In the genomic region with DNA sequence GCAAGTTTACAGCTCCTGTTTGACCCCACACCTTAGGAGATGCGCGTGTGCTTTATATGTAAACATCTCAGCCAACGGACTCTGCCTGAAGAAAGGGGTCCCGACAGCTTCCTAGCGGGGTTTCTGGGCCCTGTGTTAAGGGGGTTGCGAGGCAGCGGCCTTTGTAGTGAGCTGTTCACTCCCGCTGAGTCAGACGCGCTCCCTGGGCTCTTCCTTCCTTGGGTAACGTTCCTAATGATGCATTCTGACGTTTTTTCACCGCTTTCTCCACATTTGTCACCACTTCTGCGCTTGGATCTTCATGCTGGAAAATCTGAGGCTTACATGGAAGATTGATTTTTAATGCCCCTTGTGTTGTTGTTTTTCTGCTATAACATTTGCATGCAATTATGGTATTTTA, we compare ENCODE assay signal across 9 mouse cellular contexts. TPM values are rescaled to one million over a fixed set of nuclear protein-coding genes. Genes with fewer than 3 reads are reported as not detected.
DNase-seq lines count a peak whose midpoint lies in the region; ATAC-seq lines count a peak whose summit lies in the region.
"Had no signal": no experiment of that assay in that cellular context is flagged by ENCODE, and none has a peak within 500 bp of the region (broad histone marks: within the 10 kb centered on the region; RNA-seq: fewer than 3 reads in every experiment).

No protein-coding gene starts in this region.

- H3K4me2 ChIP-seq in neural tube, embryonic 11.5 days (ENCODE audit: low read depth) = peak overlapping the region; percentile 22; the same call in 1 of the 2 replicates
- peak overlapping the region; percentile 53 for H3K4me2 ChIP-seq in liver, embryonic 16.5 days (ENCODE audit: low read depth, low read length)

- peak; percentile 17 for DNase-seq in adrenal gland, adult 2 months
- DNase-seq in adrenal gland, postnatal 10 days = no peak
- DNase-seq in neural tube, embryonic 11.5 days (ENCODE audit: low spot score) = no peak
- no peak for DNase-seq in neural tube, embryonic 10.5 days (ENCODE audit: extremely low spot score, low spot score)
- no peak for DNase-seq in right cerebral cortex, postnatal 4 days
- DNase-seq in gastrocnemius, postnatal 10 days = no peak
- no peak for DNase-seq in right cerebral cortex, adult 18-20 months

- H3K4me3 ChIP-seq in neural tube, embryonic 11.5 days (ENCODE audit: low read depth, low read length) = no peak overlapping the region
- peak overlapping the region; percentile 28 for H3K4me3 ChIP-seq in liver, embryonic 16.5 days (ENCODE audit: low read depth, low read length)

- no peaks in the 10 kb centered on the region for H3K27me3 ChIP-seq in neural tube, embryonic 11.5 days (ENCODE audit: control insufficient read depth, insufficient read depth, low read length)
- peaks cover 3% of the 10 kb centered on the region; the same call in 1 of the 2 replicates for H3K27me3 ChIP-seq in liver, embryonic 16.5 days (ENCODE audit: control insufficient read depth, insufficient read depth, low read depth, low read length)

- H3K9me3 ChIP-seq in neural tube, embryonic 11.5 days (ENCODE audit: control insufficient read depth, low read length) = no peaks in the 10 kb centered on the region
- no peaks in the 10 kb centered on the region for H3K9me3 ChIP-seq in liver, embryonic 16.5 days (replicated peaks; ENCODE audit: control insufficient read depth, low read length)

- H3K9ac ChIP-seq in neural tube, embryonic 11.5 days (ENCODE audit: low read length) = no peak overlapping the region; the same call in 1 of the 2 replicates
- H3K9ac ChIP-seq in liver, embryonic 16.5 days (ENCODE audit: low read depth, low read length) = no peak overlapping the region

- ATAC-seq in neural tube, embryonic 11.5 days (ENCODE audit: insufficient read depth, low FRiP score, low TSS enrichment) = no peak
- ATAC-seq in liver, embryonic 16.5 days (ENCODE audit: low read depth) = no peak
- ATAC-seq: inflammation-experienced regulatory T-cells, adult 6 months had no signal

- 6% methylated on average over 14 of the region's 14 CpGs for WGBS in neural tube, embryonic 11.5 days
- WGBS in liver, embryonic 16.5 days (ENCODE audit: insufficient replicate concordance) = 4% methylated on average over 14 of the region's 14 CpGs

- H3K4me1 ChIP-seq in neural tube, embryonic 11.5 days (ENCODE audit: control insufficient read depth, insufficient read depth, low read length) = no peaks in the 10 kb centered on the region
- H3K4me1 ChIP-seq in liver, embryonic 16.5 days (ENCODE audit: control insufficient read depth, low read depth, low read length) = peaks cover 3% of the 10 kb centered on the region

- H3K27ac ChIP-seq in neural tube, embryonic 11.5 days (ENCODE audit: low read depth, low read length) = no peak overlapping the region
- H3K27ac ChIP-seq in liver, embryonic 16.5 days (ENCODE audit: low read length) = no peak overlapping the region

- no peaks in the 10 kb centered on the region for H3K36me3 ChIP-seq in neural tube, embryonic 11.5 days (ENCODE audit: control insufficient read depth, insufficient read depth, low read length)
- H3K36me3 ChIP-seq in liver, embryonic 16.5 days (ENCODE audit: control insufficient read depth, insufficient read depth) = no peaks in the 10 kb centered on the region

RNA-seq across cellular contexts. Expression of gene Glis1, which starts 12.7 kb away (rescaled TPM):
- total RNA-seq in adrenal gland, adult 2 months (2021) = 1 to 10 TPM in 1 of 2 experiments, under 1 TPM in 1; 0.26 to 1.5 TPM
- 0.76 and 1.1 TPM in 2 replicates for polyA plus RNA-seq in adrenal gland, adult 2 months (2012; rRNA removed)
- total RNA-seq in adrenal gland, postnatal 10 days (2021) = under 1 TPM; 0.27 to 0.73 TPM
- 2.4 and 6.4 TPM in 2 replicates for polyA plus RNA-seq in neural tube, embryonic 11.5 days (2014; fragmentation: Nextera tagmentation; extraction: Ambion mirVana)
- 0.18 and 0.55 TPM in 2 replicates for polyA plus RNA-seq in liver, embryonic 16.5 days (2015; fragmentation: Nextera tagmentation; extraction: Ambion mirVana)
- 1 to 10 TPM in 1 of 2 experiments, under 1 TPM in 1; 0.93 to 1.4 TPM for total RNA-seq in gastrocnemius, postnatal 10 days (2021)

RNA-seq across cellular contexts. Expression of gene Ndc1, which starts 54.1 kb away (rescaled TPM):
- total RNA-seq in adrenal gland, adult 2 months (2021) = 10 to 100 TPM; 10.7 to 11.3 TPM
- 15.9 and 17.0 TPM in 2 replicates for polyA plus RNA-seq in adrenal gland, adult 2 months (2012; rRNA removed)
- 10 to 100 TPM; 15.2 to 16.9 TPM for total RNA-seq in adrenal gland, postnatal 10 days (2021)
- 47.7 and 48.8 TPM in 2 replicates for polyA plus RNA-seq in neural tube, embryonic 11.5 days (2014; fragmentation: Nextera tagmentation; extraction: Ambion mirVana)
- 13.0 and 13.1 TPM in 2 replicates for polyA plus RNA-seq in liver, embryonic 16.5 days (2015; fragmentation: Nextera tagmentation; extraction: Ambion mirVana)
- 1 to 10 TPM; 8.0 to 8.4 TPM for total RNA-seq in gastrocnemius, postnatal 10 days (2021)
